Mouse (Mus musculus) inflammation-experienced regulatory T-cells (primary cell): ENCODE measurements around the gene Ndufa12. TPM values are rescaled to one million over a fixed set of nuclear protein-coding genes. Genes with fewer than 3 reads are reported as not detected.

Experiments used
- polyA plus RNA-seq, 2 experiments: library from polyadenylated mRNA; unstranded; fragments of 100-300 nt; shearing (Covaris generic); gene quantifications; one replicate each; pipeline ENCODE4 v1.2.1; 2017

Gene Ndufa12
- 100 to 1,000 TPM in 1 of 2 experiments, 10 to 100 TPM in 1; 86.0 to 102 TPM for polyA plus RNA-seq

DNA sequence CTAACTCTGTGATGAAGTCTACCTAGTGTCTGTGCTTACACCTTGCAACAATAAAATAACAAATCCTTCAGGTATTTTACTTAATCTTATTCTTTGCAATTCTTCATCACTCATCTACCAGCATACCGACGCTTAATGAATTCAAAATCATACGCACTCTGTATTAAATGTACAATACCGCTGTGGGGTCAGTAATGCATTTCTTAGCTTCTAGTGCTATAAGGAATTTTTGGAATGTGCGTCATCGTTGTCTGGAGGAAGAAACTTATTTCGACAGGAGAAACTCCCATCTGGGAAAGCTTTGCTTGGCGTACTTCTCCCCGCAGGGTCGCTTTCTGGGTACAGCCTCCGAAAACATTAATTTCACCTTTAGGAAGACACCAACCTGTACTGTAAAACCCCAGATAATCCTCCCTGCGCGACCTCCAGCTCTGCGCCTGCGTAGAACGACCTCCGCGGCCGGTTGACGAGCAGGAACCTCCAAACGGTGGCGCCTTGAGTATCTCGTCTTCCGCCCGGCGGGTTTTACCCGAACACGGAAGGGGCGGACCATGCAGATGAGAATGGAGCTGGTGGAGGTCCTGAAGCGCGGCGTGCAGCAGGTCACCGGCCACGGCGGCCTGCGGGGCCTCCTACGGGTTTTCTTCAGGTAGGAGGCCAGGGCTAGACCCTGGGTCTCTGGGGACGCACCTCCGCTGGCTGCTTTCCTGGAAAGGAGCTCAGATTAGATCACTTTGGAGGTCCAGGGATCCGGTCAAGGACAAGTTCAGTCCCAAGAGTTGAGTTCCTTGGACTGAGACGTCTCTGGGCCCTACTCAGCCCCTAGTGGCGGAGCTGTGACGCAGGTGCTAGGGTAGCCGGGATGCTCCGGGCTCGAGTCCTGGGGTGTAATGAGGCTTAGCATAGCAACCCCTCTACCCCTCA, at the start of gene Ndufa12:
Ndufa12 (plus strand) TSS at position 239 of the 924 bp plus-strand sequence.

Other genes with a start within 250 kb of the Ndufa12 start
- 10 to 100 TPM in 1 of 2 experiments, 1 to 10 TPM in 1; 7.9 to 14.6 TPM for gene Vezt, start 162.9 kb upstream of the Ndufa12 start, polyA plus RNA-seq
- gene Fgd6, start 162.7 kb upstream of the Ndufa12 start, polyA plus RNA-seq, result 1 to 10 TPM; 3.3 to 4.2 TPM
- 10 to 100 TPM in 1 of 2 experiments, 1 to 10 TPM in 1; 6.3 to 12.1 TPM for gene Nr2c1, start 50.7 kb upstream of the Ndufa12 start, polyA plus RNA-seq
- gene Gm4792, start 100.0 kb downstream of the Ndufa12 start, polyA plus RNA-seq, result not detected
- 1 to 10 TPM; 1.8 to 3.7 TPM for gene Tmcc3, start 113.2 kb downstream of the Ndufa12 start, polyA plus RNA-seq